Comparison of ENCODE assay signal across 20 mouse cellular contexts in the genomic region with DNA sequence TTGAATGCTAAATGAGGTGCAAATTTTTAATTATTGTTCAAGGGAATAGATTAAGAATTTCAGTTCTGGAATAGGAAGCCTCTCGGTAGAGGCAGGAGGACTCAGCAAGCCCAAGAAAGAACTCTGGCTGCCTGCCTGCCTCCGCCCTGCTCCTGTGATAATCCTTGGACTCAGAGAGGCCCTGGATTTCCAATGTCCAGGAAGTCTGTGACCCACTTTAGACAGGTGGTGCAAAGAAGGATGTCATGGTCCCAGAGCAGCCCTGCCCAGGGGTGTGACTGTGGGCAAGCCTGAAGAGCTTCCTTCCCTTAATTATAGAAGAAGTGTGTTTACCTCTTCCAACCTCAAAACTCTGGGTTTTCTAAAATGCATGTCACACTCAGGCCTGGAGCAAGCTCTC.
DNase-seq lines count a peak whose midpoint lies in the region; ATAC-seq and TF ChIP-seq lines count a peak whose summit lies in the region.
"Had no signal": no experiment of that assay in that cellular context is flagged by ENCODE, and none has a peak within 500 bp of the region (broad histone marks: within the 10 kb centered on the region; RNA-seq: fewer than 3 reads in every experiment).

No protein-coding gene starts in this region.

- H3K9me3 ChIP-seq in liver, embryonic 11.5 days (ENCODE audit: control insufficient read depth, low read length), result no peaks in the 10 kb centered on the region
- H3K9me3 ChIP-seq: forebrain, embryonic 15.5 days; hindbrain, embryonic 10.5 days; hindbrain, embryonic 15.5 days had no signal

- peak; percentile 2 for DNase-seq in adrenal gland, postnatal 25 days
- no peak for DNase-seq in adrenal gland, postnatal 10 days
- DNase-seq in brain, adult 2 months (ENCODE audit: low read depth, low spot score), result peak; percentile 89
- peak; percentile 82 to 89 for DNase-seq in cerebellum, adult 2 months
- DNase-seq in cerebellum, postnatal 10 days, result peak; percentile 68 to 73
- no peak for DNase-seq in urinary bladder, postnatal 4 days (ENCODE audit: low spot score in 2 of 2)
- no peak for DNase-seq in ovary, adult 18-20 months (ENCODE audit: low spot score)
- no peak for DNase-seq in liver, embryonic 11.5 days (ENCODE audit: low spot score)
- DNase-seq: adrenal gland, adult 8-10 months; B cell, adult 2 months; gastrocnemius, postnatal 14 days; kidney, adult 11 months; kidney, adult 9 months had no signal

- H3K27me3 ChIP-seq in cerebellum, adult 2 months (ENCODE audit: control insufficient read depth, insufficient read depth, low read length), result no peaks in the 10 kb centered on the region
- no peaks in the 10 kb centered on the region for H3K27me3 ChIP-seq in liver, embryonic 11.5 days (replicated peaks; ENCODE audit: control insufficient read depth, insufficient read depth, low read length)
- H3K27me3 ChIP-seq: forebrain, embryonic 15.5 days; heart, embryonic 12.5 days; hindbrain, embryonic 15.5 days had no signal

- 12% methylated on average over 2 of the region's 2 CpGs for WGBS in cerebellum, adult 2 months
- WGBS in liver, embryonic 11.5 days, result 85% methylated on average over 2 of the region's 2 CpGs

- no peak for TF ChIP-seq POLR2A in cerebellum, adult 2 months (IDR thresholded peaks at IDR 0.05; ENCODE audit: borderline replicate concordance, insufficient read depth, low read length)

- TF ChIP-seq CTCF in cerebellum, adult 2 months (IDR thresholded peaks at IDR 0.05; ENCODE audit: borderline replicate concordance, insufficient read depth, low read depth, low read length), result no peak

- no peak for ATAC-seq in liver, embryonic 11.5 days (replicated peaks; ENCODE audit: low FRiP score)
- ATAC-seq: CD4-positive, CD25-positive, alpha-beta regulatory T cell, adult 4 months; forebrain, embryonic 15.5 days; inflammation-experienced regulatory T-cells, adult 6 months had no signal

- no peak overlapping the region for H3K4me2 ChIP-seq in liver, embryonic 11.5 days
- H3K4me2 ChIP-seq: forebrain, embryonic 15.5 days; heart, embryonic 12.5 days; hindbrain, embryonic 15.5 days had no signal

- 0 out of 2 replicates have a peak overlapping the region, but pooled peaks have one; percentile 6 for H3K27ac ChIP-seq in cerebellum, adult 2 months (ENCODE audit: insufficient read depth, low read length)
- no peak overlapping the region for H3K27ac ChIP-seq in liver, embryonic 11.5 days (ENCODE audit: low read depth, low read length)
- H3K27ac ChIP-seq: forebrain, embryonic 15.5 days; hindbrain, embryonic 10.5 days; hindbrain, embryonic 15.5 days had no signal

- H3K36me3 ChIP-seq in liver, embryonic 11.5 days (ENCODE audit: control insufficient read depth, insufficient read depth, low read length), result no peaks in the 10 kb centered on the region
- H3K36me3 ChIP-seq: forebrain, embryonic 15.5 days; G1E; heart, embryonic 12.5 days; hindbrain, embryonic 10.5 days; hindbrain, embryonic 15.5 days had no signal

- H3K4me1 ChIP-seq in cerebellum, adult 2 months (ENCODE audit: control insufficient read depth, insufficient read depth, low read length), result peaks cover 31% of the 10 kb centered on the region
- no peaks in the 10 kb centered on the region for H3K4me1 ChIP-seq in liver, embryonic 11.5 days (replicated peaks; ENCODE audit: control insufficient read depth, insufficient read depth, low read length)
- H3K4me1 ChIP-seq: forebrain, embryonic 15.5 days; heart, embryonic 12.5 days; hindbrain, embryonic 10.5 days; hindbrain, embryonic 15.5 days had no signal

- H3K4me3 ChIP-seq in cerebellum, adult 2 months (replicated peaks; ENCODE audit: insufficient read depth, low read depth, low read length), result no peak overlapping the region
- no peak overlapping the region for H3K4me3 ChIP-seq in liver, embryonic 11.5 days (ENCODE audit: low read depth, low read length)
- H3K4me3 ChIP-seq: forebrain, embryonic 15.5 days; heart, embryonic 12.5 days; hindbrain, embryonic 10.5 days; hindbrain, embryonic 15.5 days had no signal

- no peak overlapping the region for H3K9ac ChIP-seq in liver, embryonic 11.5 days (ENCODE audit: low read depth, low read length)
- H3K9ac ChIP-seq: forebrain, embryonic 15.5 days; heart, embryonic 12.5 days; hindbrain, embryonic 15.5 days had no signal

Comparison
In these comparisons a context has a peak if more than half of its experiments do, and no peak if none do; other contexts are left out.
1. DNase-seq: peak in adrenal gland, postnatal 25 days (single experiment), brain, adult 2 months (single experiment), cerebellum, adult 2 months (2 of 2) and cerebellum, postnatal 10 days (2 of 2); none in adrenal gland, postnatal 10 days (single experiment), urinary bladder, postnatal 4 days (0 of 2), ovary, adult 18-20 months (single experiment) and liver, embryonic 11.5 days (single experiment).